Mouse (Mus musculus): Measurements from ENCODE around the gene Gm11172. TPM values are rescaled to one million over a fixed set of nuclear protein-coding genes. Genes with fewer than 3 reads are reported as not detected.

Gene Gm11172
- total and polyA plus RNA-seq, 2 experiments from 2014 or later = not detected

GRCm38 (mm10) chr16:10813726-10814125 is 1.0 kb downstream of the Gm11172 start:
- DNase-seq (ENCODE audit: low spot score) = no peak
- H3K9me3 ChIP-seq (replicated peaks; ENCODE audit: control insufficient read depth, low read length) = no peaks in the 10 kb centered on the region
- H3K4me3 ChIP-seq (ENCODE audit: low read depth, low read length) = no peak overlapping the region
- H3K27me3 ChIP-seq (ENCODE audit: control insufficient read depth, insufficient read depth, low read length) = no peaks in the 10 kb centered on the region
- no peak for ATAC-seq (ENCODE audit: insufficient read depth, low read depth)
- no peak overlapping the region for H3K9ac ChIP-seq (replicated peaks; ENCODE audit: low read depth, low read length)
- no peak overlapping the region for H3K27ac ChIP-seq (ENCODE audit: low read depth)
- no peaks in the 10 kb centered on the region for H3K36me3 ChIP-seq (replicated peaks; ENCODE audit: control insufficient read depth, insufficient read depth, low read length)
- TF ChIP-seq CTCF (IDR thresholded peaks at IDR 0.05; ENCODE audit: low read depth) = no peak
- no peak for TF ChIP-seq EP300 (IDR thresholded peaks at IDR 0.05; ENCODE audit: low read depth)
- 82% methylated on average over 4 of the region's 4 CpGs for WGBS
- peaks cover 9% of the 10 kb centered on the region; the same call in 1 of the 2 replicates for H3K4me1 ChIP-seq (ENCODE audit: control insufficient read depth, insufficient read depth)
- H3K4me2 ChIP-seq (ENCODE audit: low read depth, low read length) = no peak overlapping the region

DNA sequence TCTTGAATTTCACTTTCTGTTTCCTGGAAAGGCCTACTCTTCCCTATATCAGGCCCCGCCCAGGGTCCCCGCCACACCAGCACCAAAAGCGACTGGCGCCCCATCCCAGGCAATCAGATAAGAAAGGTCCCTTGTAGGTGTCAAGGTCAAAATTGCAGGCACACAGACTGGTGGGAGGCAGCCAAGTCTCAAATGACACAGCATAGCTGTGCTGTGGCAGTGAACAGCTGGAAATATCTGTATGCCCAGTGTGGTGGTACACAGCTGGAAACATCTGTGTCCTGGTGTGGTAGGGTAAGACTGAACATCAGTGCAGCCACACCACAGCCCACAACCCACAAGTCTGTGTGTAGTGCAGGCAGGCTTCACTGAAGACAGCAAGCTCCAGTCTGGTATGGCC is 2.1 kb downstream of the Gm11172 start:
- TF ChIP-seq EP300 (IDR thresholded peaks at IDR 0.05; ENCODE audit: low read depth) (no peak), CTCF (IDR thresholded peaks at IDR 0.05; ENCODE audit: low read depth) (no peak)
- H3K4me3 ChIP-seq (ENCODE audit: low read depth, low read length) = no peak overlapping the region
- H3K4me2 ChIP-seq (ENCODE audit: low read depth, low read length) = no peak overlapping the region
- H3K9ac ChIP-seq (replicated peaks; ENCODE audit: low read depth, low read length) = no peak overlapping the region
- H3K9me3 ChIP-seq (replicated peaks; ENCODE audit: control insufficient read depth, low read length) = no peaks in the 10 kb centered on the region
- no peaks in the 10 kb centered on the region for H3K27me3 ChIP-seq (ENCODE audit: control insufficient read depth, insufficient read depth, low read length)
- H3K4me1 ChIP-seq (ENCODE audit: control insufficient read depth, insufficient read depth) = peaks cover 9% of the 10 kb centered on the region; the same call in 1 of the 2 replicates
- WGBS = 44% methylated on average over 4 of the region's 4 CpGs
- peak; percentile 17; the same call in 1 of the 2 replicates for ATAC-seq (ENCODE audit: insufficient read depth, low read depth)
- H3K36me3 ChIP-seq (replicated peaks; ENCODE audit: control insufficient read depth, insufficient read depth, low read length) = no peaks in the 10 kb centered on the region
- H3K27ac ChIP-seq (ENCODE audit: low read depth) = no peak overlapping the region
- DNase-seq (ENCODE audit: low spot score) = no peak

DNA sequence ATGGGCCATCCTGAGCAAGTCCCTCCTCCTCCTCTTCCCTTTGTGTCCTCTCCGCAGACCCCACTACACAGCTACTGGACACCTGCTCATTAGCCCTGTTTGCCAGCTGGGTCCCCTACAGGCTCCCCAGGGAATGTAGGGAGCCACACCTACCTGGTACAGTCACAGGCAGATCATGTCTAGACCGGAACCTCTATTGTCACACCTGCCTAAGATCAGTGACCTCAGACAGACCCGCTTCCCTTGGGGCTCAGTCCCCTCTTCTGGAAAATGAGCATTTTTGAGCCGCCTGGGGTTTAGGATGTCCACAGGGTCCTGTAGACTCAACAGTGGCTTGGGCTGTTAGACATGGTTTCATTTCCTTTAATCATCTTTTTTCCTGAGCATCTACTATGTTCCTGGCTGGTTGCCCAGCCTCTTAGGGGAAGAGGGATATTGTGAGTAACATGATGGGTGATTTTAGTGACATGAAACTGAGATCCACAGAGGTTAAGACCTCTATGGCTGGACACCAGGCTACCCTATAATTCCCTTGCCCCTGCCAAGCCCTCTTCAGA is 5.9 kb downstream of the Gm11172 start:
- H3K4me2 ChIP-seq (ENCODE audit: low read depth, low read length) = no peak overlapping the region
- TF ChIP-seq EP300 (IDR thresholded peaks at IDR 0.05; ENCODE audit: low read depth) (no peak), CTCF (IDR thresholded peaks at IDR 0.05; ENCODE audit: low read depth) (no peak)
- DNase-seq (ENCODE audit: low spot score) (no peak), ATAC-seq (ENCODE audit: insufficient read depth, low read depth) (no peak)
- H3K4me1 ChIP-seq (ENCODE audit: control insufficient read depth, insufficient read depth) = peaks cover 6% of the 10 kb centered on the region; the same call in 1 of the 2 replicates
- no peaks in the 10 kb centered on the region for H3K36me3 ChIP-seq (replicated peaks; ENCODE audit: control insufficient read depth, insufficient read depth, low read length)
- no peak overlapping the region for H3K9ac ChIP-seq (replicated peaks; ENCODE audit: low read depth, low read length)
- 81% methylated on average over 4 of the region's 4 CpGs for WGBS
- H3K27me3 ChIP-seq (ENCODE audit: control insufficient read depth, insufficient read depth, low read length) = no peaks in the 10 kb centered on the region
- H3K4me3 ChIP-seq (ENCODE audit: low read depth, low read length) = no peak overlapping the region
- no peaks in the 10 kb centered on the region for H3K9me3 ChIP-seq (replicated peaks; ENCODE audit: control insufficient read depth, low read length)
- no peak overlapping the region for H3K27ac ChIP-seq (ENCODE audit: low read depth)

DNA sequence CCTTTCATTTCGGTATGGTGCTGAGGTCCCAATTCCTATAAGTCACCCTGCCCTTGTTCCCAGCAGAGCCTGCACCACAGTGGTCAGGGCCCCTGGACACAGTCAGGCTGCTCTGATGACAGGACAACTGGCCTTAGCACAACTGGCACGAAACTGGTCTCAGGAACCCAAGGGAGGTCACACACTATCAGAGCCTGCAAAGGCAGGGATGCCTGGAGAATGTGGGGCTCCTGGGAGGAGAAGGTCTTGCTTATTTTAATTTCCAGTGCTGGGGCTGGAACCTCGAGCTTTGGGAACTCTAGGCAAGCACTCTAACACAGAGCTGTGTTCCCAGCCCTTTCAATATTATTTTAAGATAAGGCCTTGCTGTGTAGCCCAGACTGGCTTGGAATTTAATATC is 7.3 kb downstream of the Gm11172 start:
- Histone ChIP-seq H3K9ac (replicated peaks; ENCODE audit: low read depth, low read length) (no peak overlapping the region), H3K27ac (ENCODE audit: low read depth) (no peak overlapping the region), H3K36me3 (replicated peaks; ENCODE audit: control insufficient read depth, insufficient read depth, low read length) (no peaks in the 10 kb centered on the region), H3K4me3 (ENCODE audit: low read depth, low read length) (no peak overlapping the region), H3K4me1 (ENCODE audit: control insufficient read depth, insufficient read depth) (peaks cover 1% of the 10 kb centered on the region; the same call in 1 of the 2 replicates), H3K9me3 (replicated peaks; ENCODE audit: control insufficient read depth, low read length) (no peaks in the 10 kb centered on the region), H3K27me3 (ENCODE audit: control insufficient read depth, insufficient read depth, low read length) (no peaks in the 10 kb centered on the region), H3K4me2 (ENCODE audit: low read depth, low read length) (no peak overlapping the region)
- 38% methylated on average over 3 of the region's 3 CpGs for WGBS
- TF ChIP-seq EP300 (IDR thresholded peaks at IDR 0.05; ENCODE audit: low read depth) (no peak), CTCF (IDR thresholded peaks at IDR 0.05; ENCODE audit: low read depth) (no peak)
- ATAC-seq (ENCODE audit: insufficient read depth, low read depth) (no peak), DNase-seq (ENCODE audit: low spot score) (no peak)

- no peak overlapping the region for H3K4me2 ChIP-seq (ENCODE audit: low read depth, low read length)
- H3K27me3 ChIP-seq (ENCODE audit: control insufficient read depth, insufficient read depth, low read length) = no peaks in the 10 kb centered on the region
- no peaks in the 10 kb centered on the region for H3K4me1 ChIP-seq (ENCODE audit: control insufficient read depth, insufficient read depth)
- 57% methylated on average over 4 of the region's 4 CpGs for WGBS
- no peak overlapping the region for H3K27ac ChIP-seq (ENCODE audit: low read depth)
- no peak overlapping the region for H3K4me3 ChIP-seq (ENCODE audit: low read depth, low read length)
- no peaks in the 10 kb centered on the region for H3K36me3 ChIP-seq (replicated peaks; ENCODE audit: control insufficient read depth, insufficient read depth, low read length)
- no peaks in the 10 kb centered on the region for H3K9me3 ChIP-seq (replicated peaks; ENCODE audit: control insufficient read depth, low read length)
- TF ChIP-seq CTCF (IDR thresholded peaks at IDR 0.05; ENCODE audit: low read depth) (no peak), EP300 (IDR thresholded peaks at IDR 0.05; ENCODE audit: low read depth) (no peak)
- ATAC-seq (ENCODE audit: insufficient read depth, low read depth) (peak; percentile 15; the same call in 1 of the 2 replicates), DNase-seq (ENCODE audit: low spot score) (no peak)
- H3K9ac ChIP-seq (replicated peaks; ENCODE audit: low read depth, low read length) = no peak overlapping the region
These were observed 8.7 kb downstream of the Gm11172 start for GRCm38 (mm10) chr16:10821387-10821786.

DNA sequence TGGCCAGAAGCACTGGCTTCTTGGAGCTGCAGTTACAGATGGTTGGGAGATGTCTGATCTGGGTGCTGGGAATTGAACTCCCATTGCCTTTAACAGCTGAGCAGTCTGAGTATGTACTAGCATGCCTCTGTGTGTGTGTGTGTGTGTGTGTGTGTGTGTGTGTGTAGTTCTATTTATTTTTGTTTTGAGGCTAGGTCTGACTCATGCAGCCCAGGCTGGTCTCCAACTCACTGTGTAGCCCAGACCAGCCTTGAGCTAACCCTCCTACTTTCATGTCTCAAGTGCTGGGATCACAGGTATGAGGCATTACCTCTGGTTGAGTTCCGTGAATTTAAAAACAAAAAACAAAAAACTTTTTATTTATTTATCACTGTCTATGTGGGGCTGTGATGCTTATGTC is 11.8 kb downstream of the Gm11172 start:
- no peaks in the 10 kb centered on the region for H3K9me3 ChIP-seq (replicated peaks; ENCODE audit: control insufficient read depth, low read length)
- no peaks in the 10 kb centered on the region for H3K27me3 ChIP-seq (ENCODE audit: control insufficient read depth, insufficient read depth, low read length)
- no peak overlapping the region for H3K27ac ChIP-seq (ENCODE audit: low read depth)
- TF ChIP-seq EP300 (IDR thresholded peaks at IDR 0.05; ENCODE audit: low read depth) (no peak), CTCF (IDR thresholded peaks at IDR 0.05; ENCODE audit: low read depth) (no peak)
- ATAC-seq (ENCODE audit: insufficient read depth, low read depth) = no peak
- H3K4me2 ChIP-seq (ENCODE audit: low read depth, low read length) = no peak overlapping the region
- WGBS = 78% methylated on average over 1 of the region's 1 CpGs
- no peak for DNase-seq (ENCODE audit: low spot score)
- no peak overlapping the region for H3K4me3 ChIP-seq (ENCODE audit: low read depth, low read length)
- no peaks in the 10 kb centered on the region for H3K4me1 ChIP-seq (ENCODE audit: control insufficient read depth, insufficient read depth)
- H3K36me3 ChIP-seq (replicated peaks; ENCODE audit: control insufficient read depth, insufficient read depth, low read length) = no peaks in the 10 kb centered on the region
- no peak overlapping the region for H3K9ac ChIP-seq (replicated peaks; ENCODE audit: low read depth, low read length)
